Mouse (Mus musculus) heart, embryonic 13.5 days (tissue): ENCODE data around the gene H1foo. TPM values are rescaled to one million over a fixed set of nuclear protein-coding genes. Genes with fewer than 3 reads are reported as not detected.

Experiments
- ATAC-seq: fragments of 200-750 bp; cut with Nextera tagmentation; 2 replicates; pipeline ENCODE4 v1.8.0; 2017; ENCODE audit warnings: moderate TSS enrichment; ENCODE audit not compliant: insufficient number of reproducible peaks, low FRiP score, low TSS enrichment; ENCODE audit errors: extremely low read depth
- H3K27ac ChIP-seq: fragments of 300-500 bp; sonication (generic); replicated peaks from 2 replicates; pipeline ENCODE4 v1.5.1; 2015; ENCODE audit warnings: moderate library complexity, mild to moderate bottlenecking, inconsistent platforms
- H3K27me3 ChIP-seq: fragments of 300-500 bp; sonication (generic); replicated peaks from 2 replicates; pipeline ENCODE4 v1.6.1; 2015; ENCODE audit warnings: mild to moderate bottlenecking, inconsistent platforms
- H3K36me3 ChIP-seq: fragments of 300-500 bp; sonication (generic); 2 replicates; pipeline ENCODE4 v1.6.1; 2015; ENCODE audit warnings: mild to moderate bottlenecking, inconsistent platforms
- H3K4me1 ChIP-seq: fragments of 300-500 bp; sonication (generic); 2 replicates; pipeline ENCODE4 v1.6.1; 2015; ENCODE audit warnings: inconsistent platforms
- H3K4me2 ChIP-seq: fragments of 300-500 bp; sonication (generic); 2 replicates; pipeline ENCODE4 v1.6.1; 2015; ENCODE audit warnings: inconsistent platforms, mild to moderate bottlenecking, moderate library complexity
- H3K4me3 ChIP-seq: fragments of 300-500 bp; sonication (generic); 2 replicates; pipeline ENCODE4 v1.5.1; 2015; ENCODE audit warnings: moderate library complexity, mild to moderate bottlenecking, inconsistent platforms
- H3K9ac ChIP-seq: fragments of 300-500 bp; sonication (generic); 2 replicates; pipeline ENCODE4 v1.6.1; 2015; ENCODE audit warnings: inconsistent platforms, mild to moderate bottlenecking, moderate library complexity
- H3K9me3 ChIP-seq: fragments of 300-500 bp; sonication (generic); 2 replicates; pipeline ENCODE4 v1.6.1; 2016; ENCODE audit warnings: inconsistent platforms
- WGBS: fragments of 180-500 bp; shearing (Covaris S2); methylation state at CpG from one replicate; pipeline ENCODE4 v1.1.7; 2015; ENCODE audit warnings: mixed read lengths; 5-methylcytosine and 5-hydroxymethylcytosine counted together
- polyA plus RNA-seq: library from polyadenylated mRNA; unstranded; fragments of >200 nt; fragmentation: Nextera tagmentation; extraction: Ambion mirVana; gene quantifications from 2 replicates; pipeline ENCODE4 v1.2.1, GENCODE M21; 2015

Gene H1foo
- polyA plus RNA-seq, 1 experiment from 2014 or later, result not detected

DNA sequence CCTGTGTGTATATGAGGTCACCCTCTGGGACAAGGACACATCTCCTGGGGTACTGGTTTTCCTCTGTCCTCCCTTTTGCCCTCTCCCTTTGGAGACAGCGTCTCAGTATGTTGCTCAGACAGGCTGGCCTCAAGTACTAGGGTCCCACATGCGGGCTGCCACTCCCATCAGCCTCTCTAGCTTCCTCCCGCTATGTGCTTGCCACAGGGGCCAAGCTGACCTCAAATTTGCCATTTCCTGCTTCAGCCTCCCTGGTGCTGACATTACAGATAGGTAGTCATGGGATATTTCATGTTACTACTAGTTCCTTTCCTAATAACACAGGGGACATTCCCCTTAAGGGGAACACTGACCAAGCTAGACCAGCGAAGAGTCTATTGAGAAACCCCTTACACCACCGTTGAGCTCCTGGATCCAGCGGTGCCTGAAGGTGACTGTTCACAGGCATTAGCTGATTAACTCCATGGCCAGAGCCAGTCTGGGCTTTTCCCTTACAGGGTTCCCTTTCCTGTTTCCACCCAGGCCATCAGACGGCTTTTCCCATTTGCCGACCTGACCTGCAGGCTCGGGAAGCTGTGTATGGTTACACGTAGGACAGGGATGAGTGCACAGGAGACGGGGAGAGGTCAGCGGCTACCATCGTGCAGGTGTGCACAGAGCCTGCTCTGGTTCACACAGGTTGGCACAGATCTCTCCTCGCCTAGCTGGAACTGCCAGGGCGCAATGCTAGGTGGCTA lies 28.6 kb downstream of the H1foo start:
- no peak overlapping the region for H3K4me2 ChIP-seq
- H3K9me3 ChIP-seq, result no peaks in the 10 kb centered on the region
- H3K36me3 ChIP-seq, result peaks cover 54% of the 10 kb centered on the region
- no peak overlapping the region for H3K9ac ChIP-seq
- H3K4me3 ChIP-seq, result no peak overlapping the region
- H3K4me1 ChIP-seq, result peaks cover 55% of the 10 kb centered on the region
- no peak overlapping the region for H3K27ac ChIP-seq
- H3K27me3 ChIP-seq, result no peaks in the 10 kb centered on the region
- 75% methylated on average over 15 of the region's 15 CpGs for WGBS
- no peak for ATAC-seq

DNA sequence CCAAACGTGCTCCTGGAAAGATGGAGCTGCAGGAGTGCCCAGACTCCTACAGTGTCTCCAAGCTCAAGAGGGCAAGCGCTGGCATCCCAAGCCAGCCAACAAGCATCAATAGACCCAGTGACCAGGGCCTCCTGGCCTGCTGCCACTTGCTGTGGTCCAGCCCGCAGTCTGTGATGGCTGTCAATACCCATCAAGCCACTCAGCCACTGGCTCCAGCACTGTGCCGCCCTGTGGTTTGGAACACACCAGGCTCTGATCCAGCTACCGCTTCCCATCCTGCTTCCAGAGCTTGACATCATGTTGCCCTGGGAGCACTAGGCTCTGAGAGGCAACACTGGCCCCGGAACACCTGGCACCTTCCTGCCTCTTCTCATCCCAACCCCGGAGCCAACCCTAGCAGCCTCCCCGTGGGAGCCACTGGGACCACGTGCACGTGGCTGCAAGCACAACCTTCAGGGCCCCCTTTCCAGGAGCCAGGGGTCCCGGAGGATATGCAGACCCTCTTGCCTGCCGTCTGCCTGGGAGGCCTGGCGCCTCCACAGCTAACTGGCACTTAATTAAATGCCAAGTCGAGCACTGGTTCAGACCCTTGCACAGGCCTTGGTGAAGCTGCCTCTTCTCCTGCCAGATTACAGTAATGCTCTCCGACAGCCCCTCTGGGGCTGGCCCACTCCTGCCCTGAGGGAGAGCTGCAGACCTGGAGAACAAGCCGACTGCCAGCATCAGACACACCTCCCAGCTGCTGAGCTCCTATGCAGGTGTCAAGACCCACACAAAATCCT lies 29.3 kb downstream of the H1foo start:
- ATAC-seq, result no peak
- peaks cover 51% of the 10 kb centered on the region for H3K36me3 ChIP-seq
- H3K4me2 ChIP-seq, result no peak overlapping the region
- peaks cover 49% of the 10 kb centered on the region for H3K4me1 ChIP-seq
- WGBS, result 77% methylated on average over 16 of the region's 16 CpGs
- H3K4me3 ChIP-seq, result no peak overlapping the region
- no peak overlapping the region for H3K9ac ChIP-seq
- H3K9me3 ChIP-seq, result no peaks in the 10 kb centered on the region
- H3K27ac ChIP-seq, result no peak overlapping the region
- H3K27me3 ChIP-seq, result no peaks in the 10 kb centered on the region

DNA sequence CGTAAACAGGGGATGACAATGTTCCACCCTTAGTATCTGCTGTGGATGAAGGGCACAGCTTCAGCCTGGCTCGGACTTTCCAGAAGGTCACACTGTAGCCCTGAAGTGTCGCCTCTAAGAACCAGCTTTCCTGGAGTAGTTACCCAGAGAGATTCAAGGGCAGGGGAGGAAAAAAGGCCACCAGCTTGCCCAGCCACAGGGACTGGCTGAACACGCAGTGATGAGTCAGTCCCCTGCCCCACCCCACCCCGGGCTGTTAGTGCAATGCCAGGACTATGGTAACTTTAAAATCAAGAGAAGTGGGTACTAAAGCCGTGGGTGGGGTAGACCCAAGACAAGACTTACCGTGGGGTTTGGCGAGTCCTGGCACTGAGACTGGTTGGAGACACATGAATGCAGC lies 30.9 kb downstream of the H1foo start:
- Histone ChIP-seq H3K4me1 (peaks cover 51% of the 10 kb centered on the region), H3K27ac (no peak overlapping the region), H3K4me3 (no peak overlapping the region), H3K36me3 (peaks cover 59% of the 10 kb centered on the region), H3K9ac (no peak overlapping the region), H3K9me3 (no peaks in the 10 kb centered on the region), H3K27me3 (no peaks in the 10 kb centered on the region), H3K4me2 (no peak overlapping the region)
- ATAC-seq, result no peak
- WGBS, result 71% methylated on average over 8 of the region's 8 CpGs

DNA sequence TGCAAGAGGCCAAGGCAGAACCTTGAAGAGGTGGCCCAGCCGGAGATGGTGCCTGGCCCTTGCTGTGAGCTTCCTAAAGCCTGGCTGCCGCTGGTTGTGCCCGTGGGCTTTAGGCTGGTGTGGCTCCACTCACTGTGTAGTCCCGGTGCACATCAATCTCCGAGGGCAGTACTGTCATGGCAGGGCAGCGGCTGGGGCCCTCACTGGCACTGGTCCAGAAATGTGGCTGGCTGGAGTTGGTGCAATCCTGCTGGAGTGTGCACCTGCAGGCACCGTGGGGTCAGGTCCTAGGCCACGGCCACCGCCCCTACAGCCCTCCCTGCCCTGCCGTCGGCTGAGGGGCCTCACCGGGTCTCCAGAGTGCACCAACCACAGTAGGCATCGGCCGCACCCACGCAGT lies 33.1 kb downstream of the H1foo start:
- no peak overlapping the region for H3K4me3 ChIP-seq
- H3K27me3 ChIP-seq, result no peaks in the 10 kb centered on the region
- H3K9ac ChIP-seq, result no peak overlapping the region
- no peak for ATAC-seq
- WGBS, result 80% methylated on average over 15 of the region's 15 CpGs
- H3K36me3 ChIP-seq, result peaks cover 55% of the 10 kb centered on the region
- H3K27ac ChIP-seq, result no peak overlapping the region
- no peaks in the 10 kb centered on the region for H3K9me3 ChIP-seq
- no peak overlapping the region for H3K4me2 ChIP-seq
- peaks cover 39% of the 10 kb centered on the region for H3K4me1 ChIP-seq

DNA sequence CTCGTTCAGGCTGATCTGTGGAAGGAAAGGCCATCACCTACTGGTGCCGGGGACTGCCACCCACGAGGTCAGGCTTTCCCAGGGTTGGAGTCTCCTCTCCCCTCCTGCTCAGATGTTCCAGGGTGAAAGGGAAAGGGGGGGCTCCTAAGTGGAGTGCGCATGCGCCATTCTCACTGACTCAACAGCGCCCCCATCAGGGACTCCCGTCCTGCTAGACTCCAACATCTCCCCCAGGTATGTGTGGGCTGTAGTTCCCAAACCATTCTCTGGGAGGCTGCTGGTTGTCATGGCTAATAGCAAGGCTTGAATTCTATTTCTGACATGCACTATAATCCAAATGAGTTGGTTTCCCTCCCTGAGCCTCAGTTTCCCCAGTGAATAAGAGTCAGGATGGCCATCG lies 33.9 kb downstream of the H1foo start:
- H3K4me1 ChIP-seq, result peaks cover 43% of the 10 kb centered on the region
- H3K9me3 ChIP-seq, result no peaks in the 10 kb centered on the region
- peaks cover 55% of the 10 kb centered on the region for H3K36me3 ChIP-seq
- H3K27ac ChIP-seq, result no peak overlapping the region
- no peak overlapping the region for H3K9ac ChIP-seq
- ATAC-seq, result no peak
- no peaks in the 10 kb centered on the region for H3K27me3 ChIP-seq
- H3K4me2 ChIP-seq, result no peak overlapping the region
- no peak overlapping the region for H3K4me3 ChIP-seq
- 67% methylated on average over 8 of the region's 8 CpGs for WGBS

DNA sequence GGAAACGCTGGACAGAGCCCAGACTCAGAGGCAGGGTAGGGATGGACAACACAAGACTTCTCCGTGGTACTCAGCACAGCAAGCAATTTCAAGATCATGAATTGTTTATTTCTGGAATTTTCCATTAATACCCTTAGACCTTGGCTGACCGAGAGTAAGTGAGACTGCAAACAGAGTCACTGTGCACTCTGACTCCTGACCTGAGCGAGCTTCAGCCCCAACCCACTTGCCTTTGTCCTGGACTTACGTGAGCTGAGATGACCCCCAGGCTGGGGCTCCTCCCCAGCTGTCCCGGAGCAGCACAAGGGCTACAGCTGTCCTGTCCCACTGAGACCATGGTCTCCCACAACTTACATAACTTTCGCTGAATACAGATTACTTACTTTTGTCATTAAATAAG lies 38.2 kb downstream of the H1foo start:
- Histone ChIP-seq H3K27me3 (no peaks in the 10 kb centered on the region), H3K4me3 (no peak overlapping the region), H3K36me3 (peaks cover 21% of the 10 kb centered on the region), H3K4me2 (peak overlapping the region; percentile 76; the same call in 1 of the 2 replicates), H3K27ac (peak overlapping the region; percentile 33), H3K9me3 (no peaks in the 10 kb centered on the region), H3K9ac (peak overlapping the region; percentile 64), H3K4me1 (peaks cover 72% of the 10 kb centered on the region)
- no peak for ATAC-seq
- WGBS, result 67% methylated on average over 7 of the region's 7 CpGs

DNA sequence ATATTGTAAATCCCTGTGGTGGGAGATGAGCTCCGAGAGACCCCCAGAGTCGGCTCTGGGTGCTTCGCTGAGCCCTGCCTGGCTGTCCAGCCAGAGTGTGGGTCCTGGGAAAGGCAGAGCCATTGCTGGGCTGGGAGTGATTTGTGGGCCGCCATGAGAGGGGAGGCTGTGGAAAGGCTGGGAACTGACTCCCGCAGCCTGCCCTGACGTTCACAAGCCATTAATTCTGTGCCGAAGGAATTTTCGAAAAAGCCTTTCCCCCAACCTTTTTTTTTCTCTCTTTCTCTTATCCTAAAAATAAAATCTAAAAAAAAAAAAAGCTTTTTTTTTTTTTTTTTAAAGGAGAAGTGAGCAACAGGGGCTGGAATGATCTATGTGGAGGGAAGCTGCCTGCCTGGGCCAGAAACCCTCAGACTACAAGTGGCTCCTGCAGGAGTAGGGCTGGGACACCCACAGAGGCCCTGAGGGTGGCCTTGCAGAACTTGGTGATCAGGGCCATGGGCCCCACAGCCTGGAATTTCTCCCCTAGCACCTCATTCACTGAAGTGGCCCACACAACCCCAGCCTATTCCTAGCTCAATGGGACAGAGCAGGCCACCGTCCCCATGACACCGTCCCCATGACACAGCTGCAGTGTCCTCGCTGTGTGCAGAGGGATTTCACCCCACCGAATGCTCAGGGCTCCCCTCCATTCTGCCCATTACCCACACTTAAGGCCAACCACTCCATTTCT lies 38.7 kb downstream of the H1foo start:
- ATAC-seq, result no peak
- H3K36me3 ChIP-seq, result peaks cover 21% of the 10 kb centered on the region
- H3K4me2 ChIP-seq, result peak overlapping the region; percentile 76
- H3K4me1 ChIP-seq, result peaks cover 69% of the 10 kb centered on the region
- WGBS, result 51% methylated on average over 12 of the region's 12 CpGs
- peak overlapping the region; percentile 64 for H3K9ac ChIP-seq
- H3K4me3 ChIP-seq, result no peak overlapping the region
- H3K27me3 ChIP-seq, result no peaks in the 10 kb centered on the region
- peak overlapping the region; percentile 33 for H3K27ac ChIP-seq
- no peaks in the 10 kb centered on the region for H3K9me3 ChIP-seq

DNA sequence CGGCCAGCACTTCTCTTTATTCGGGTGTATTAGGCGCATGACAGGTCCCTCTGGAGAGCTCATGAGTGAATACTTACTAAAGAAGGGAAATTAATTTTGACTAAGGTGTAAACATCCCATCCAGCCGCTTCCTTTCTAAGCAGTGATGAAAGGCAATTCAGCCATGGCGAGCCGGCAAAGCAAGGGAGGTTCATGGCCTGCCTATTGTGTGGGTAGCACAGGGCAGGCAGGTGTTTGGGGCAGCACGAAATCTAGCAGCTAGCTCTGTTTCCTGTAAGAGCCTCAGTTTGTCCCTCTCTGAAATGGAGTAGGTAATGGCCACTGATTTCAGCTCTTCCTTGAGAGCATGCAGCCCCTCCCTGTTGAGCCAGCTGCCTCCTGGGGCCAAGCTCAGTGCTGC lies 39.8 kb downstream of the H1foo start:
- Histone ChIP-seq H3K36me3 (peaks cover 10% of the 10 kb centered on the region), H3K9me3 (no peaks in the 10 kb centered on the region), H3K27me3 (no peaks in the 10 kb centered on the region), H3K4me1 (peaks cover 80% of the 10 kb centered on the region), H3K27ac (peak overlapping the region; percentile 39; the same call in 1 of the 2 replicates), H3K4me3 (no peak overlapping the region), H3K9ac (peak overlapping the region; percentile 86; the same call in 1 of the 2 replicates), H3K4me2 (peak overlapping the region; percentile 76)
- WGBS, result 66% methylated on average over 7 of the region's 7 CpGs
- no peak for ATAC-seq

DNA sequence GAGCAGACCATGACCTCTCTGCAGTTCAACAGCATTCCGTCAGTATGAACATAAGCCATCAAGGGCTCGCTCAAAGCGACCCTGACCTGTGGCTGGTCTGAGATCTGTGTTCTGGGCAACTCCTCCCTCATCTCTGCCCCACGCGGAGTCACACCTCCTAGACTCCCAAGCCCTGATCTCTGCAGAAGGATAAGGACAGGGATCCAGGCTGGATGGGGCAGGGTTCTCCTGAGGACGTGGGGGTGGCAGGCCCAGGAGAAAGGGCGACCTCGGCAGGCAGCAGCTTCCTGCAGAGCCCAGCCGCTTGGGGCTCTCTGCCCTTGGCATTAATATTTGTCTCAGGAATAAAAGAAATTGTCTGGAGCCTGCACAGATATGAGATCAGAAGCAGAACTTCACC lies 40.9 kb downstream of the H1foo start:
- Histone ChIP-seq H3K4me3 (peak overlapping the region; percentile 67), H3K4me1 (peaks cover 80% of the 10 kb centered on the region)

DNA sequence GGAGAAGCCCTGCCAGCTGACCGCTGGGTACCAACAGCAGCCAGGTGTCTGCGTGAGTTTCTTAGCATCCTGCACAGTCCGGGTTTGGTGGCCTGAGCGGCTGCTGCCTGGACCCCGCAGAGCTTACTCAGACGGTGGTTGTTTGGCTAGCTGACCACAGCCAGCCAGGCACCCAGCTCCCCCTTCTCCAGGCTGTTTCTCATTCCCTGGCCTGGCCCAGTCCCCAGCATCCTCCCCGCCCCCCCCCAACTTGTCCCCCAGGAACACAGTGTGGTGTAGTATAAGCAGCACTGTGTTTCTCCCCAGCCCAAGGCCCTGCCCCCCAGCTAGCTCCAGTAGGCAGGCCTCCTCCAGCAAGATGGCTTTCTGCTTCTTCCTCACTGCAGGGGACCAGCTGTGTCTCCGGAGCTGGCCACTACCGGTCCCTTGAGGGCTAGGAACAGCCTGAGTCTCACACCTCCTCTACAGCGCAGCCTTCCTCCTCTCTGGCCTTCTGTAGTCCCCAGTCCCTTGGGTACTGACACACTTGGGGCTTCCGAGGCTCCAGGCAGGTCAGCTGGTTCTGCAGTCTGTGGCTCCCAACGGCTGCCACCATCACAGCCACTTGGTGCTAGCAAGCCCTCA lies 41.8 kb downstream of the H1foo start:
- Histone ChIP-seq H3K4me2 (peak overlapping the region; percentile 76), H3K36me3 (no peaks in the 10 kb centered on the region), H3K9ac (peak overlapping the region; percentile 86), H3K27ac (0 out of 2 replicates have a peak overlapping the region, but pooled peaks have one; percentile 2), H3K9me3 (no peaks in the 10 kb centered on the region), H3K4me1 (peaks cover 85% of the 10 kb centered on the region), H3K4me3 (peak overlapping the region; percentile 67), H3K27me3 (peaks cover 4% of the 10 kb centered on the region; the same call in 1 of the 2 replicates)
- 56% methylated on average over 12 of the region's 12 CpGs for WGBS
- ATAC-seq, result no peak

More for the DNA sequence above, 40.9 kb downstream of the H1foo start:
- H3K9ac ChIP-seq, result peak overlapping the region; percentile 86
- 0 out of 2 replicates have a peak overlapping the region, but pooled peaks have one; percentile 2 for H3K27ac ChIP-seq
- 45% methylated on average over 9 of the region's 9 CpGs for WGBS
- no peaks in the 10 kb centered on the region for H3K9me3 ChIP-seq
- peaks cover 4% of the 10 kb centered on the region; the same call in 1 of the 2 replicates for H3K27me3 ChIP-seq
- peak overlapping the region; percentile 76 for H3K4me2 ChIP-seq
- 0 out of 2 replicates have a peak, but pooled peaks cover 1% of the 10 kb centered on the region for H3K36me3 ChIP-seq
- ATAC-seq, result no peak
